Mouse (Mus musculus) ES-Bruce4 (cell line): ENCODE measurements at regions not wholly inside any gene's neighbourhood (a gene's known extent, or its start where the extent isn't known, plus 50 kb on each side); places are given as distances from the start of the nearest gene placed in this dataset.

Source experiments
- H3K27ac ChIP-seq: 2 replicates; pipeline ENCODE4 v1.5.1; 2012; ENCODE audit warnings: low read length, inconsistent platforms; ENCODE audit not compliant: insufficient read depth
- H3K27me3 ChIP-seq: 2 replicates; pipeline ENCODE4 v1.6.1; 2012; ENCODE audit warnings: mild to moderate bottlenecking, low read length, inconsistent platforms; ENCODE audit not compliant: control insufficient read depth, poor library complexity, insufficient read depth, severe bottlenecking
- H3K36me3 ChIP-seq: 2 replicates; pipeline ENCODE4 v1.6.1; 2012; ENCODE audit warnings: inconsistent platforms, mild to moderate bottlenecking, low read length, moderate library complexity; ENCODE audit not compliant: control insufficient read depth, poor library complexity, insufficient read depth, severe bottlenecking
- H3K4me1 ChIP-seq: one replicate; pipeline ENCODE4 v1.8.1; 2011; ENCODE audit warnings: low read length; ENCODE audit not compliant: control insufficient read depth, insufficient read depth
- H3K4me3 ChIP-seq: 2 replicates; pipeline ENCODE4 v1.5.1; 2011; ENCODE audit warnings: low read depth, mild to moderate bottlenecking, low read length
- H3K9ac ChIP-seq: 2 replicates; pipeline ENCODE4 v1.6.1; 2012; ENCODE audit warnings: low read depth, mild to moderate bottlenecking, inconsistent platforms; ENCODE audit not compliant: poor library complexity, severe bottlenecking
- H3K9me3 ChIP-seq: replicated peaks from 2 replicates; pipeline ENCODE4 v1.6.1; 2012; ENCODE audit warnings: mild to moderate bottlenecking, low read length, inconsistent platforms; ENCODE audit not compliant: control insufficient read depth, poor library complexity, insufficient read depth, severe bottlenecking
- CTCF ChIP-seq: IDR thresholded peaks from one replicate; pipeline ENCODE4 v1.8.1; 2011; ENCODE audit warnings: low read depth, low read length
- EP300 ChIP-seq: IDR thresholded peaks from 2 replicates; pipeline ENCODE4 v1.6.1; 2011; ENCODE audit warnings: low read depth, low read length; ENCODE audit not compliant: insufficient read depth
- POLR2A ChIP-seq: IDR thresholded peaks from one replicate; pipeline ENCODE4 v1.8.1; 2011; ENCODE audit warnings: low read length; ENCODE audit not compliant: insufficient read depth

DNA sequence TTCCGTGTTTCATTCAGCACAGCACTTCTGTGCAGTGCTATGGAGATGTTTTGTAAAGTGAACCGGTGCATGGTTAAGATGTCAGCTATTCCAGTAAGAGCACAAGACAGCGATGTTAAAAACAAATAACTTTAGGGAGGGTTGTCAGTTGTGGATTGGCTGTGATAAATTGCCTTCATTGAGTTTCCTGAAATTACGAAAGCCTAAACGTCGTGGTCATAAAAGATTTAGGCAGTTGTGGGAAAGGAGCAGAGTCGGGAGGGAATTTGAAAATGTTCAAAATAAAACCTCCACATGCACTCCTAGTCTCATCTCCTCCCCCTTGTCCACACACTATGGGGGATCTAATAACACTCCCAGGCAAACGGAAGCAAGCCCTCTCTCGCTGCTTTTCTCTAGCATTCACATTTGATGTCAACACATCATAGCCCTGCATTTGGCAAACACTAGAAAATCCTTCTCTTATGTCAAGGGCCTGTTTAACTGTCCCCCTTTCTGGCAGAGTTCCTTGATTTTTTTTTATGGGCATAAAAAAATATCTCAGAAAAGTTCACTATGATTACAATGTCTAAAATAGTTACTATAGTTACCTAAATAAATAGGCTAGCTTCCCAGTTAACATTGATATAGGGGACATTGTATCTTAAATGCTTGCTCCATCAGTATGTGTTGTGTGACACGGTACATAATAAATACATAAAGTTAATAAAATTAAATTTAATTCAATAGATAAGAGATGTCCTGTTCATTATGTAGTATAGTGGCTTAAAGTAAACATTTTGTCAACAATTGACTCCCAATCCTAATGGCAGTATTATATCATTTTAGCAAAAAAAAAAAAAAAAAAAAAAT is 589.2 kb upstream of the Kif18a start:
- H3K4me1 ChIP-seq = no peaks in the 10 kb centered on the region
- TF ChIP-seq POLR2A (no peak), CTCF (no peak), EP300 (no peak)
- H3K36me3 ChIP-seq = no peaks in the 10 kb centered on the region
- no peak overlapping the region for H3K4me3 ChIP-seq
- no peak overlapping the region for H3K27ac ChIP-seq
- H3K9me3 ChIP-seq = no peaks in the 10 kb centered on the region
- H3K9ac ChIP-seq = no peak overlapping the region
- no peaks in the 10 kb centered on the region for H3K27me3 ChIP-seq

- Histone ChIP-seq H3K4me1 (no peaks in the 10 kb centered on the region), H3K9me3 (no peaks in the 10 kb centered on the region), H3K36me3 (no peaks in the 10 kb centered on the region), H3K27me3 (no peaks in the 10 kb centered on the region), H3K9ac (no peak overlapping the region), H3K27ac (no peak overlapping the region), H3K4me3 (no peak overlapping the region)
- TF ChIP-seq EP300 (no peak), CTCF (no peak), POLR2A (no peak)
Measured at GRCm38 (mm10) chr2:108701308-108701707, 579.2 kb upstream of the Kif18a start.

GRCm38 (mm10) chr2:108707856-108708855 is 572.4 kb upstream of the Kif18a start:
- no peaks in the 10 kb centered on the region for H3K4me1 ChIP-seq
- no peaks in the 10 kb centered on the region for H3K9me3 ChIP-seq
- no peaks in the 10 kb centered on the region for H3K27me3 ChIP-seq
- H3K9ac ChIP-seq = no peak overlapping the region
- no peak overlapping the region for H3K27ac ChIP-seq
- no peak overlapping the region for H3K4me3 ChIP-seq
- no peaks in the 10 kb centered on the region for H3K36me3 ChIP-seq
- TF ChIP-seq CTCF = no peak

GRCm38 (mm10) chr2:108742079-108742478 is 538.5 kb upstream of the Kif18a start:
- Histone ChIP-seq H3K4me1 (no peaks in the 10 kb centered on the region), H3K9ac (no peak overlapping the region), H3K27ac (no peak overlapping the region), H3K36me3 (no peaks in the 10 kb centered on the region), H3K9me3 (no peaks in the 10 kb centered on the region), H3K27me3 (no peaks in the 10 kb centered on the region), H3K4me3 (no peak overlapping the region)
- no peak for TF ChIP-seq CTCF
- TF ChIP-seq POLR2A = no peak
- no peak for TF ChIP-seq EP300

- Histone ChIP-seq H3K4me3 (no peak overlapping the region), H3K9me3 (no peaks in the 10 kb centered on the region), H3K36me3 (no peaks in the 10 kb centered on the region), H3K4me1 (no peaks in the 10 kb centered on the region), H3K27ac (no peak overlapping the region), H3K9ac (no peak overlapping the region), H3K27me3 (no peaks in the 10 kb centered on the region)
- TF ChIP-seq POLR2A (no peak), CTCF (no peak), EP300 (no peak)
Measured at GRCm38 (mm10) chr2:108743511-108743910, 537.0 kb upstream of the Kif18a start.
